Mouse (Mus musculus): ENCODE data around the gene Pde3a. TPM values are rescaled to one million over a fixed set of nuclear protein-coding genes. Genes with fewer than 3 reads are reported as not detected.

The Pde3a gene
- 3.9 and 4.2 TPM in 2 replicates for polyA plus RNA-seq (2015; fragmentation: Nextera tagmentation; extraction: Ambion mirVana)

DNA sequence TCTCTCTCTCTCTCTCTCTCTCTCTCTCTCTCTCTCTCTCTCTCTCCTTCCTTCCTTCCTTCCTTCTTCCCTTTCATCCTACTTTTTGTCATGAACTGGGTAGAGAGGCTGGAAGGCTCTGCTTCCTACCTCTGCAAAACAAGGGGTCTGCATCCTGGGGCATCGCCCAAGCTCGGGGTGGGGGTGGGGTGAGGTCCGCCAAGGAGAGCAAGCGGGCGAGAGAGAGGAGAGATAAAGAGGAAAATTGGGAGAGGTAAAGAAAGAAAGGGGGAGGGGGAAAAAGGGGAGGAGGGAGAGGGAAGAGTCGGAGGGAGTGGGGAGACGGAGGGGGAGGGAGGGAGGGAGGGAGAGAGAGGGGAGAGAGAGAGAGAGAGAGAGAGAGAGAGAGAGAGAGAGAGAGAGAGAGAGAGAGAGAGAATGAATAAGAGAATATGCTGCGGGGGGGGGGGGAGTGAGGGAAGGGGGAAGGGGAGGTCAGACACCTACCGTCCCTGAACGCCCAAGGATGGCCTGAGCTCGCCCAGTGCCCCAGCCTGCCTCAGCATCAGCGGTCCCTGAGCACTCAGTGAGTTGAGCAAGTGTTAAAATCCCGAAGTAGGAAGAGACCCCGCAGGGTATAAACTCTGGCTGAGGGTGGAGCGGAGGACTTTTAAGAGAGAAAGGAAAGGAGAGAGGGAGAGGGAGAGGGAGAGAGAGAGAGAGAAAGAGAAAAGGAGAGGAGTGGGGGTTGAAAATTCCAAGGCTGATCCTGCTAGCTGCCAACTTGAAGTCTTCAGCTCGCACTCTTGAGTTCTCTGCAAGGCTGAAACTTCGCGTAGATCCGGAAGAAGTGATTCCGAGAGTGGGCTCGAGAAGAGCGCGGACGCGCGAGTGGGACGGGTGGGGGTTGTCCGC is at the start of gene Pde3a:
Gene Pde3a (plus strand): TSS at position 579 of the 894 bp plus-strand sequence.
- ATAC-seq (ENCODE audit: low FRiP score, low read depth) = peak; percentile 22; the same call in 1 of the 2 replicates

DNA sequence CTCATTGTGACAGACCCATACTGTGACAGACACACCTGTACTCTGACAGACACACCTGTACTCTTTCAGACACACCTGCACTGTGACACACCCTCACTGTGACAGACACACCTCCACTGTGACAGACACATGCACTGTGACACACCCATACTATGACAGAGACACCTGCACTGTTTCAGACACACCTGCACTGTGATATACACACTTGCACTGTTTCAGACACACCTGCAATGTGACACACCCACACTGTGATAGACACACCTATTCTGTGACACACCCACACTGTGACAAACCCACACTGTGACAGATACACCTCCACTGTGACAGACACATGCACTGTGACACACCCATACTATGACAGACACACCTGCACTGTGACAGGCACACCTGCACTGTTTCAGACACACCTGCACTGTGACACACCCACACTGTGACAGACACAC is 48.9 kb upstream of the Pde3a start:
- H3K4me3 ChIP-seq = no peak overlapping the region
- no peaks in the 10 kb centered on the region for H3K9me3 ChIP-seq
- no peaks in the 10 kb centered on the region for H3K36me3 ChIP-seq
- no peaks in the 10 kb centered on the region for H3K27me3 ChIP-seq
- no peaks in the 10 kb centered on the region for H3K4me1 ChIP-seq
- H3K27ac ChIP-seq = no peak overlapping the region
- peak; percentile 40; the same call in 1 of the 2 replicates for ATAC-seq (ENCODE audit: low FRiP score, low read depth)
- no peak overlapping the region for H3K4me2 ChIP-seq (replicated peaks)
- no peak overlapping the region for H3K9ac ChIP-seq

More for the DNA sequence above, at the start of gene Pde3a:
- H3K27ac ChIP-seq = peak within 1 kb of the TSS; percentile 89
- H3K4me3 ChIP-seq = peak within 1 kb of the TSS; percentile 81
- H3K36me3 ChIP-seq = no peaks in the 10 kb centered on the region
- WGBS = under 1% methylated on average over 26 of the region's 28 CpGs
- H3K27me3 ChIP-seq = 0 out of 2 replicates have a peak, but pooled peaks cover 7% of the 10 kb centered on the region
- peaks cover 51% of the 10 kb centered on the region for H3K4me1 ChIP-seq
- H3K9me3 ChIP-seq = no peaks in the 10 kb centered on the region
- H3K9ac ChIP-seq = peak within 1 kb of the TSS; percentile 89
- H3K4me2 ChIP-seq (replicated peaks) = peak within 1 kb of the TSS; percentile 84

- Histone ChIP-seq H3K4me3 (no peak overlapping the region), H3K9ac (no peak overlapping the region), H3K27ac (no peak overlapping the region), H3K9me3 (no peaks in the 10 kb centered on the region), H3K4me2 (replicated peaks) (no peak overlapping the region), H3K27me3 (no peaks in the 10 kb centered on the region), H3K36me3 (no peaks in the 10 kb centered on the region), H3K4me1 (no peaks in the 10 kb centered on the region)
- 87% methylated on average over 6 of the region's 6 CpGs for WGBS
- ATAC-seq (ENCODE audit: low FRiP score, low read depth) = no peak
These were observed 41.5 kb upstream of the Pde3a start for GRCm38 (mm10) chr6:141207531-141207930.

DNA sequence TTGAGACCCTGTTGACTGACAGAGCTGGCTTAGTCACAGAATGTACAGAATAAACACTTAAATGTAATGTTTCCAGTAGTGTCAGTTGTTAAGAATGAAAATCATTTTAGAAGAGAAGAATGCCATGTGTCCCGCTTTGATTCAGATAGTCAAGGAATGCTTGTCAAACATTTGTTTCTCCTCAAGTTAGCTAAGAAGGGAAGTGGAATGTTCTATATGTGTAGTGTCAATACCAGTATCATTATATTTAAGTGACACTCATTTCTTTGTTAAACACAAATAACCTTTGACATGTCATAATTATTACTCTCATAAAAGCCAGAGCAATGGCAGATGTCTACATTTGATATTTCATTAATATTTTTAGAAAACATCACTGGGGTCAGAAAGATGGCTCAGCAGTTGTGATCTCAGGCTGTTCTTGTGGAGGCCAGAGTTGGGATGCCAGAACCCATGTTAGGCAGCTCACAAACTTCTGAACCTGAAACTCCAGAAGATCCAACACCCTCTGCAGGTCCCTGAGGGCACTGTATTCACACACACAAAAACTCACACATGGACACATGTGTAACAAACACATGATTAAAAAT is 40.7 kb upstream of the Pde3a start:
- no peak for ATAC-seq (ENCODE audit: low FRiP score, low read depth)
- Histone ChIP-seq H3K27ac (no peak overlapping the region), H3K27me3 (no peaks in the 10 kb centered on the region), H3K4me1 (no peaks in the 10 kb centered on the region), H3K4me2 (replicated peaks) (no peak overlapping the region), H3K9ac (no peak overlapping the region), H3K9me3 (no peaks in the 10 kb centered on the region), H3K4me3 (no peak overlapping the region), H3K36me3 (no peaks in the 10 kb centered on the region)
- WGBS = 88% methylated on average over 1 of the region's 1 CpGs

GRCm38 (mm10) chr6:141210021-141210420 is 39.0 kb upstream of the Pde3a start:
- H3K4me2 ChIP-seq (replicated peaks) = no peak overlapping the region
- WGBS = 87% methylated on average over 3 of the region's 3 CpGs
- ATAC-seq (ENCODE audit: low FRiP score, low read depth) = no peak

DNA sequence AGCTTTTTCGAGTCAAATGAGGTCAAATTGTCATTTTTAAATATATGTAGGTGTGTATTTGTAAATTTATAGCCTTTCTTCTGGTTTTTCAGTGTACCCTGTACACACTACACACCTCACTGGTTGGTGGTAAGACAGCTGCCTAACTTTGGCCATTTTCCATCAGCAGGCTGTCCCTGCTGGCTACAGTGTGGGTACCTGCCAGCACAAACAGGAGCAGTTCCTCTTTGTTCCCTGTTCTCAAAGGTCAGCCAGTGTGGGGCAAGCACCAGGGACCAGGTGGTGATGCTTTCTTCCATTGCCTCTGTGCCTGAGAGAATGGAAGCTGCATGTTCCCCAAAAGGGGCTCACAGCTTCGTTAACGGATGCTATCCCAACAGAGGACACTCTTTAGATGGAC is 28.0 kb upstream of the Pde3a start:
- no peak for ATAC-seq (ENCODE audit: low FRiP score, low read depth)
- no peaks in the 10 kb centered on the region for H3K4me1 ChIP-seq
- 71% methylated on average over 3 of the region's 3 CpGs for WGBS

More at GRCm38 (mm10) chr6:141210021-141210420, 39.0 kb upstream of the Pde3a start:
- H3K9ac ChIP-seq = no peak overlapping the region
- H3K4me3 ChIP-seq = no peak overlapping the region
- no peaks in the 10 kb centered on the region for H3K36me3 ChIP-seq
- no peaks in the 10 kb centered on the region for H3K9me3 ChIP-seq
- no peak overlapping the region for H3K27ac ChIP-seq
- no peaks in the 10 kb centered on the region for H3K4me1 ChIP-seq
- no peaks in the 10 kb centered on the region for H3K27me3 ChIP-seq

DNA sequence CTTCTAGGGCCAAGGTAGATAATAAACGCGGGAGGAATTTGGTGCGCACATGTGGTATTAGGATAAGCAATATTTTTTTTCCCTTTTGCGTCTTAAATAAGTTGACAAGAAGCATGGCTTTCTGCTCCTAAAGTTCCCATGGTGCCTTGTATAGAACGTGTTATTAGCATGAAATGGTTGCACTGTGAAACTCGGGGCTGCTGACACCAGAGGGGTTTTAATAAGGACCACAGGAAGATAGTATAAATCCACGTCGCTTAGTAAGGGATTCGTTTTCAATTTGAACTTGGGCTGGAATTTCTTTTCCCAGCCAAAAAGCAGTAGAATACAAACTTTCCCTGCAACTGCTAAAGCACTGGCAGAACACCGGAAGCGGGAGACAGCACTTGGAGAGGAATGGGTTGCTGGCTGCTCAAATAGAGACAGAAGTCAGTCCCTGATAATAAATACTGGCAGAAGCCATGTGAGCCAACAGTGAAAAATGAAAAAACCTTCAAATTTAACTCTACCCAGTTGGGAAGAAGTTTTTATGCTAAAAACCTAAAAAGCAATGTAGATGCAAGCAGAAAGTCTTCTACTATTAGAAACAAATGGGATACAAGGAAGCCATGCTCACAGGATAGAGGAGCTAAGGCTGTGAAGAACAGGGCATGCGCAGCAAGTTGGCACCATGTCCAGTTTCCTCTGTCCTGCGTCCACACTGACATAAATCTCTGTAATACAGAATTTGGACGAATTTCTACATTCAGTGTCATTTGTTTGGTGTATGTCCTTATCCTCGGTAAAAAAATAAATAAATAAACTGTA is 22.0 kb upstream of the Pde3a start:
- H3K27me3 ChIP-seq = no peaks in the 10 kb centered on the region
- peak; percentile 67; the same call in 1 of the 2 replicates for ATAC-seq (ENCODE audit: low FRiP score, low read depth)
- 61% methylated on average over 15 of the region's 15 CpGs for WGBS
- no peak overlapping the region for H3K4me3 ChIP-seq
- H3K27ac ChIP-seq = no peak overlapping the region; the same call in 1 of the 2 replicates
- no peak overlapping the region for H3K4me2 ChIP-seq (replicated peaks)
- H3K9ac ChIP-seq = no peak overlapping the region
- H3K4me1 ChIP-seq = no peaks in the 10 kb centered on the region
- H3K9me3 ChIP-seq = no peaks in the 10 kb centered on the region
- H3K36me3 ChIP-seq = no peaks in the 10 kb centered on the region

More for the DNA sequence above, 28.0 kb upstream of the Pde3a start:
- Histone ChIP-seq H3K27me3 (no peaks in the 10 kb centered on the region), H3K9ac (no peak overlapping the region), H3K36me3 (no peaks in the 10 kb centered on the region), H3K4me3 (no peak overlapping the region), H3K27ac (no peak overlapping the region), H3K4me2 (replicated peaks) (no peak overlapping the region), H3K9me3 (no peaks in the 10 kb centered on the region)

DNA sequence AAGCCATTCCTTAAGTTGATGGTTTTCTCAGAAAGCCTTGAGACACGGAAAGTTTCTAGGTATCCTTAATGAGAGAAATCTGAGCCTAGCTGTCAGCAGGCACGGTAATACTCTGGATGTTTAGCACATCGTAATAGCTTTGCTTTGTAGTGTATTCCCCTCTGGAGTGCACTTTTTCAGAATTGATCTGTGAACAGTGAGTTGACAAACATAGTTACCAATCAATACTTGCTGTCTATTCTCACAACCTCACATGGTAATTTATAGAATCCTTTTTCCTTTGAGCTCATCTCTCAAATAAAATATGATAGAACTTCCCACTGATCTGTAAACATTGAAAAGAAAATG is 21.4 kb upstream of the Pde3a start:
- Histone ChIP-seq H3K9me3 (no peaks in the 10 kb centered on the region), H3K27me3 (no peaks in the 10 kb centered on the region), H3K4me2 (replicated peaks) (no peak overlapping the region), H3K4me1 (no peaks in the 10 kb centered on the region), H3K36me3 (no peaks in the 10 kb centered on the region), H3K4me3 (no peak overlapping the region), H3K9ac (no peak overlapping the region), H3K27ac (no peak overlapping the region)
- ATAC-seq (ENCODE audit: low FRiP score, low read depth) = no peak
- WGBS = 25% methylated on average over 3 of the region's 3 CpGs

DNA sequence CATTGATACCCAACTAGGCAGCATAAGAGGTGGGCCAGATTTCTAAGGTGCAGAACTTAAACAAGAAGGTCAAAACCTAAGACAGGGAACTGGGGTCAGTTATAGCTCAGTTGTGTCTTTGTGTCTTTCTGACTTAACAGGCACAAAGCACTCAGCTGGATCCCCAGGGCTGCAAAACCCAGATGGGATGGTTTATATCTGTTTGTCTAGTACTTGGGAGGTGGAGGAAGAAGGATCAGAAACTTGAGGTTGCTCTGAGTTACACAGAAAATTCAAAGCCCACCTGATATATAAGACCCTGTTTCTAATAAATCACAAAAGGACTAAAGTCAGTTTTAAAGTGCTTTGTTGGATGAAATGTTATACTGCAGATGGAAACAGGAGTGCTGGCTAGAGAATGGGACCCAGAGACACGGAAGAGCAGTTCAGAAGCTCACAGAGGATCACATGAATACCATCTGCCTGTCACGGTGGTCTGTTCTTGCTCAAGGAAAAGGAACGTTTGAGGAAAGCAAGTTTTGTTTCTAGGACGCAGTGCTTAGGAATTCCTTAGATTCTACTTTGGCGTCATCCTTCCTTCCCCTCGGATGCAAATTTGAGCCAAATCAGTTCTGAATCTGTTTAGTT is 16.2 kb upstream of the Pde3a start:
- H3K27me3 ChIP-seq = no peaks in the 10 kb centered on the region
- no peak overlapping the region for H3K4me3 ChIP-seq
- H3K9ac ChIP-seq = no peak overlapping the region
- H3K4me2 ChIP-seq (replicated peaks) = no peak overlapping the region
- H3K36me3 ChIP-seq = no peaks in the 10 kb centered on the region
- H3K27ac ChIP-seq = no peak overlapping the region
- H3K4me1 ChIP-seq = no peaks in the 10 kb centered on the region
- no peak for ATAC-seq (ENCODE audit: low FRiP score, low read depth)
- no peaks in the 10 kb centered on the region for H3K9me3 ChIP-seq
- WGBS = 67% methylated on average over 6 of the region's 6 CpGs

DNA sequence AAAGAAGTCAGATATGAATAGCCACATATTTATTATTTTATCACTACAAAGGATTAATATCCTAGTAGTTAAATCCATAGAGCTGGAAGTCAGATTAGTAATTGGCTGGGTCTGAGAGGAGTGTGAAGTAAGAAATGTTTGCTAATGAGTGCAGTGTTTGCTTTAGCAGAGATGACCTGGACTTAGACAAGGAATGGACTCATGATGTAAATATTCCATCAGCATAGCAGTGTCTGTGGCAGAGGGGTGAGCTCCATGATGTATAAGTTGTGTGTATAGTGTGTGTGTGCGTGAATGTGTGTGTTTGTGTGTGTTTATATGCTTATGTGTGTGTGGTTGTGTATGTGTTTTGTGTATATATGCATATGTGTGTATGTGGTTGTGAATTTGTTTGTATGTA is 7.3 kb upstream of the Pde3a start:
- no peak overlapping the region for H3K4me2 ChIP-seq (replicated peaks)
- no peak overlapping the region for H3K9ac ChIP-seq
- no peaks in the 10 kb centered on the region for H3K9me3 ChIP-seq
- 93% methylated on average over 1 of the region's 1 CpGs for WGBS
- peaks cover 19% of the 10 kb centered on the region for H3K4me1 ChIP-seq
- H3K4me3 ChIP-seq = no peak overlapping the region
- H3K27me3 ChIP-seq = 0 out of 2 replicates have a peak, but pooled peaks cover 2% of the 10 kb centered on the region
- no peaks in the 10 kb centered on the region for H3K36me3 ChIP-seq
- H3K27ac ChIP-seq = no peak overlapping the region
- ATAC-seq (ENCODE audit: low FRiP score, low read depth) = no peak

- H3K9me3 ChIP-seq = no peaks in the 10 kb centered on the region
- no peak overlapping the region for H3K9ac ChIP-seq
- H3K4me3 ChIP-seq = no peak overlapping the region
- peaks cover 28% of the 10 kb centered on the region for H3K4me1 ChIP-seq
- no peaks in the 10 kb centered on the region for H3K36me3 ChIP-seq
- H3K27ac ChIP-seq = no peak overlapping the region
- WGBS = 87% methylated on average over 4 of the region's 4 CpGs
- H3K27me3 ChIP-seq = 0 out of 2 replicates have a peak, but pooled peaks cover 2% of the 10 kb centered on the region
- no peak overlapping the region for H3K4me2 ChIP-seq (replicated peaks)
- ATAC-seq (ENCODE audit: low FRiP score, low read depth) = no peak
These were observed 4.0 kb upstream of the Pde3a start for GRCm38 (mm10) chr6:141245089-141245488.

Measured in limb, embryonic 13.5 days (tissue).